Mouse (Mus musculus): Measurements from ENCODE around the gene Paqr8.

- TF ChIP-seq MAX (IDR thresholded peaks at IDR 0.05): no peak
- no peak for TF ChIP-seq CTCF (IDR thresholded peaks at IDR 0.05; ENCODE audit: control insufficient read depth, insufficient read depth, insufficient read length)
These were observed 29.6 kb upstream of the Paqr8 start for GRCm38 (mm10) chr1:20860775-20861174.
